Mouse (Mus musculus) G1E (cell line): Measurements from ENCODE around the gene Trim71. TPM values are rescaled to one million over a fixed set of nuclear protein-coding genes. Genes with fewer than 3 reads are reported as not detected.

Experiments
- ATAC-seq: 2 replicates; pipeline ENCODE4 v1.8.0; 2016; ENCODE audit warnings: mild to moderate bottlenecking; ENCODE audit not compliant: insufficient number of reproducible peaks, poor library complexity, low FRiP score, severe bottlenecking; ENCODE audit errors: extremely low read depth
- DNase-seq: peaks from one replicate; pipeline ENCODE4 v3.0.0; 2012; ENCODE audit warnings: low spot score
- H3K27me3 ChIP-seq: 2 replicates; pipeline ENCODE4 v1.6.1; 2012; ENCODE audit warnings: mild to moderate bottlenecking, low read length, inconsistent platforms; ENCODE audit not compliant: insufficient read depth
- H3K36me3 ChIP-seq: replicated peaks from 2 replicates; pipeline ENCODE3; 2012; ENCODE audit warnings: mild to moderate bottlenecking, inconsistent platforms
- H3K4me1 ChIP-seq: 2 replicates; pipeline ENCODE4 v1.6.1; 2012; ENCODE audit warnings: low read depth, low read length, inconsistent platforms, mixed read lengths; ENCODE audit not compliant: insufficient read depth
- H3K4me3 ChIP-seq: 2 replicates; pipeline ENCODE4 v1.5.1; 2012; ENCODE audit warnings: low read depth, mild to moderate bottlenecking, inconsistent platforms, low read length, moderate library complexity, mixed read lengths
- H3K9me3 ChIP-seq: replicated peaks from 2 replicates; pipeline ENCODE4 v1.6.1; 2012; ENCODE audit warnings: inconsistent platforms
- CTCF ChIP-seq: IDR thresholded peaks from 2 replicates; pipeline ENCODE4 v1.5.1; 2012; ENCODE audit warnings: low read depth, low read length, inconsistent platforms, mixed read lengths
- GATA1 ChIP-seq: IDR thresholded peaks from 2 replicates; pipeline ENCODE4 v1.6.1; 2012; ENCODE audit warnings: borderline replicate concordance, low read length, inconsistent platforms, mixed read lengths
- GATA2 ChIP-seq: IDR thresholded peaks from 2 replicates; pipeline ENCODE4 v1.6.1; 2012; ENCODE audit warnings: low read depth, low read length, inconsistent platforms, borderline replicate concordance
- POLR2AphosphoS5 ChIP-seq: IDR thresholded peaks from 2 replicates; pipeline ENCODE4 v1.6.1; 2012; ENCODE audit warnings: low read depth, low read length, inconsistent platforms; ENCODE audit not compliant: insufficient replicate concordance
- TAL1 ChIP-seq: conservative IDR thresholded peaks from 2 replicates; pipeline ENCODE4 v1.6.1; 2012; ENCODE audit warnings: low read depth, low read length, inconsistent platforms, mixed read lengths
- polyA plus RNA-seq: library from polyadenylated mRNA; stranded (reverse); fragments of >175 nt; gene quantifications from 2 replicates; pipeline ENCODE4 v1.2.3, GENCODE M21; 2012
- total RNA-seq, 2 experiments: library from RNA; stranded (forward) in 1 of 2; stranded (reverse) in 1 of 2; fragments of 200-1000 nt in 1 of 2; fragments of >200 nt in 1 of 2; fragmentation: Nextera tagmentation in 1 of 2; gene quantifications; 2 replicates each; pipeline ENCODE4 v1.2.3; 2014 to 2017

Trim71 gene
- total and polyA plus RNA-seq, 3 experiments = 0.11 TPM; not detected in 2

DNA sequence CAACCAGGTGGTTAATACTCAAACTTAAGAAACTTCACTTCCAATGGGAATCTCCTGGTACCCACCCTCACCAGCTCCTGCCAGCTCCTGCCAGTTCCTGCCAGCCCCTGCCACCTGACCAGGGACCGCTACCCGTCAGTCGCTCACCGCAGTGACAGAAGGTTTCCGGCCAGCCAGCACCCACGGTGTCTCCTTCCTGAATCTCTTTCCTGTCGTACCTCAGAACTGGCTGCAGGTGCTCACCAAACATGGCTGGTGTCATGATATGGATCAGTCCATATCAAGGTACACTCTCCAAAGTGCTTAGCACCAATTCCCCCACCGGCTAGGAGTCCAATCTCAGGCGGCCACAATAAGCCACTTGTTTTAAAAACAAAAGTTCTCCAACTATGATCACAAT, 54.4 kb downstream of the Trim71 start:
- ATAC-seq = no peak
- peaks cover 3% of the 10 kb centered on the region; the same call in 1 of the 2 replicates for H3K27me3 ChIP-seq
- no peaks in the 10 kb centered on the region for H3K4me1 ChIP-seq
- H3K9me3 ChIP-seq = peaks cover 16% of the 10 kb centered on the region
- no peaks in the 10 kb centered on the region for H3K36me3 ChIP-seq
- H3K4me3 ChIP-seq = no peak overlapping the region
- DNase-seq = no peak
- TF ChIP-seq TAL1 = no peak
- TF ChIP-seq POLR2AphosphoS5 = no peak
- no peak for TF ChIP-seq CTCF
- no peak for TF ChIP-seq GATA1
- no peak for TF ChIP-seq GATA2

DNA sequence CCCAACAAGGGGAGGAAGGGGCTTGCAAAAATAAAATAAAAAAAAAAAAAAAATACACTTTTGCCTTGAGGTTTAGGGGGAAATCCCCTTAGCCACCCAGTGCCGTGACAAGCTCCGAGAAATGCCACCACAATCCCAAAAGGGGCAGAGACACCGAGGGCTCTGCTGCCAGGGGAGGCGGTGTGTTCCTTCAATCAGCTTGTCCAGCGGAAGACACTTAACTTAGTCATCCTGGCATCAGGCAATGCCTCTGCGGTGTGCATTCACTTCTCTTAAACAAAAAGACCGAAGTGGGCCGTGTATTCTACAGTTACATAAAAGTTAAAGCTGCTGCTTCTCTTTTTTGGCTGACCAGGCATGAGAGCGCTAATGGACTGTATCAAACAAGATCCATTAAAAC, 56.7 kb downstream of the Trim71 start:
- peaks cover 10% of the 10 kb centered on the region for H3K4me1 ChIP-seq
- H3K9me3 ChIP-seq = peaks cover under 1% of the 10 kb centered on the region; the same call in 1 of the 2 replicates
- DNase-seq (no peak), ATAC-seq (no peak)
- H3K4me3 ChIP-seq = no peak overlapping the region
- H3K36me3 ChIP-seq = no peaks in the 10 kb centered on the region
- no peak for TF ChIP-seq CTCF
- no peak for TF ChIP-seq GATA2
- no peak for TF ChIP-seq TAL1
- no peak for TF ChIP-seq POLR2AphosphoS5
- no peak for TF ChIP-seq GATA1
- peaks cover 9% of the 10 kb centered on the region for H3K27me3 ChIP-seq

DNA sequence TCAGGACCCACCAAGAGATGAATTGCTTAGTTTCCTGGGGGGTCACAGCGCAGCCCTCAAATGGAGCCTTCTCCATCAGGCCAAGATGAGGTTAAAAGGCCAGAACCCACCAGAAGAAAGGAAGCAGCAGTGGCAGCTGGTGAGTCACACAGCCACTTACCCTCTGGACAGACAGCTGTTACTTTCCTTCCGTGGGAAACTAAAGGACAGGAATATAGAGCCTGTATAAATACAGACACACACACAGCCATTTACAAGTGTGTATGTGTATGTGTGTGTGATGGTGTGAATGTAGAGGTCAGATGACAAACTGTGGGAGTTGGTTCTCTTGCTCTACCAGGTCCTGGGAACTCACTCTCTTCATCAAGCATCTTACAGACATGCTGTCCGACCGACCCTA, 57.6 kb downstream of the Trim71 start:
- Histone ChIP-seq H3K4me1 (peaks cover 11% of the 10 kb centered on the region), H3K36me3 (no peaks in the 10 kb centered on the region), H3K27me3 (peaks cover 10% of the 10 kb centered on the region), H3K9me3 (no peaks in the 10 kb centered on the region), H3K4me3 (no peak overlapping the region)
- ATAC-seq (no peak), DNase-seq (no peak)
- TF ChIP-seq GATA1 (no peak), TAL1 (no peak), GATA2 (no peak), CTCF (no peak), POLR2AphosphoS5 (no peak)

DNA sequence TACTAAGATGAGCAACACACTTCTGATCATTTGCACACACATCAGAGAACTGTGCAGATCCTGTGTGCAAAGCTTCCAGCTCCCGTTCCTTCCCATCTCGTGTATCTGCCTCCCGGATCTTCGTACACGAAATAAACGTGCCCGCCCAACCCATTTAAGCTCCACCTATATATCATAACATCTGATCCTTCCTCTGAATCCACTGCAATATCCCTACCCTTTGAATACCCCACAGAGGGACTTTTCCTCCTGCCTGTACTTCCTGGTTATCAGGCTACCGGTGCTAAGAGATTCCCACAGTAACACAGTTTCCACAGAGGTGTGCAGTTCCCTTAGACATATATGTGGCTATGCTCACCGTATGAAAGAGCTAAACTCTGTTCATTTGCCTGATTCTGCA, 59.4 kb downstream of the Trim71 start, which contains the start of gene Ccr4:
TSS of gene Ccr4 (minus strand) at position 101 of the 400 bp plus-strand sequence.
- peaks cover 10% of the 10 kb centered on the region for H3K27me3 ChIP-seq
- no peaks in the 10 kb centered on the region for H3K9me3 ChIP-seq
- no peak within 1 kb of the TSS for H3K4me3 ChIP-seq
- TF ChIP-seq CTCF (no peak), TAL1 (no peak), POLR2AphosphoS5 (no peak)
- H3K4me1 ChIP-seq = peaks cover 22% of the 10 kb centered on the region
- no peak for ATAC-seq
- no peak for DNase-seq
- H3K36me3 ChIP-seq = no peaks in the 10 kb centered on the region

DNA sequence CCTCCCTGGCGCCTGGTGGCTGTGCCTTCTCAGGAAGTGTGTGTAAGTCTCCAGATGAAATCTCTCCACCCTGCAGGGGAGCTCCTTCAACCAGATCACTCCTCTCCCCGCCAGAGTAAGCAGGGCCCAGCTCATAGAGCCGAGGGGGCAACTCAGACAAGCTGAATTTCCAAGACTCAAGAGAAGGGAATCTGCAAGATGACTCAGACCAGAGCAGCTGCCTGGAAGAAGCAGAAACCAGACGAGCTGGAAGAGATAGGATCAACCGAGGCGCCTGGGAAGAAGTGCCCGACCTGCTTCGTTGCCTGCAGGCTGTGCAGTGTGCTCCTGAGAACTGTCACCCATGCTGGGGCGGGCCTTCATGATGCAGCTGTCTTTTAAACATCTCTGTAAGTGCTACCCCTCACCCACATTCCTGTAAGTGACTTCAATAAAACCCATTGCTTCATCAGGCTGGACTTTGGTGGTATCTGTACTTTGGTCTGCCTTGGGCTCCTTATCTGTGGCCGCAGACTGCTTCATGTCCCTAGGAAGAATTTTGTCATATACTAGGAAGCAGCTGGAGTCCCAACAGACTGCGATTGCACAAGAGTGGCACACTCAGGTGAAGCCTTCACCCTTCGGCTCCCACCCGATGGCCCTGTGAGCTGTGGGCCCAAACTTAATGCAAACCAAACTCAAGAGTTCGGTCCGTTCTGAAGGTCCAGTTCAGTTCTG, 61.3 kb downstream of the Trim71 start:
- no peaks in the 10 kb centered on the region for H3K36me3 ChIP-seq
- H3K9me3 ChIP-seq = no peaks in the 10 kb centered on the region
- H3K27me3 ChIP-seq = peaks cover 10% of the 10 kb centered on the region
- ATAC-seq (peak; percentile 36), DNase-seq (no peak)
- H3K4me1 ChIP-seq = peaks cover 22% of the 10 kb centered on the region
- no peak for TF ChIP-seq CTCF
- 0 out of 2 replicates have a peak, but pooled peaks have one; percentile 9 for TF ChIP-seq TAL1
- no peak for TF ChIP-seq GATA1
- no peak for TF ChIP-seq POLR2AphosphoS5
- H3K4me3 ChIP-seq = no peak overlapping the region

DNA sequence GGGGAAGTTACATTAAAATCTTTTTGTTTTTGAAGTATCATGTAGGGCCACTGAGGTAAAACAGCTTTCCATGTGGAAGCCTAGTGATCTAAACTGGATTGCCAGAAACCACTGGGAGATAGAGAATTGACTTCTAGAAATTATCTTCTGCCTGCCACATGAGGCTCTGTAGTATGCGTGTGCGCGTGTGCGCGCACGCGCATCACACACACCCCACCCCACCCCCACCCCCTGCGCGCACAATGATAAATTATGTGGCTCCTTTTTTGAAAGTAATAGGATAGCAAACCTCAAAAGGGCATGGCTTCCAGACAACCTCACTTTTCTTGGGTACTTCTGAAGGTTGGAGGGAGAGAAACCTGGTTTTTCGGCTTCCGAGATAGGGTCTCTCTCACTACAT, 62.3 kb downstream of the Trim71 start:
- no peak overlapping the region for H3K4me3 ChIP-seq
- no peaks in the 10 kb centered on the region for H3K9me3 ChIP-seq
- H3K27me3 ChIP-seq = peaks cover 10% of the 10 kb centered on the region
- TF ChIP-seq CTCF (no peak), GATA2 (no peak), POLR2AphosphoS5 (no peak), TAL1 (no peak), GATA1 (no peak)
- H3K4me1 ChIP-seq = peaks cover 22% of the 10 kb centered on the region
- H3K36me3 ChIP-seq = no peaks in the 10 kb centered on the region
- no peak for ATAC-seq
- no peak for DNase-seq
